Mouse (Mus musculus) liver (tissue): ENCODE data around the gene Fam173a.
"Not testable (repeated sequence)": the region's sequence is repeated elsewhere in the genome, so short reads cannot be mapped to it uniquely, and the experiment has no call there.

Experiments used
- DNase-seq: peaks from one replicate; pipeline ENCODE4 v3.0.0-alpha.2; 2020; ENCODE audit warnings: mixed read lengths

Fam173a gene

DNA sequence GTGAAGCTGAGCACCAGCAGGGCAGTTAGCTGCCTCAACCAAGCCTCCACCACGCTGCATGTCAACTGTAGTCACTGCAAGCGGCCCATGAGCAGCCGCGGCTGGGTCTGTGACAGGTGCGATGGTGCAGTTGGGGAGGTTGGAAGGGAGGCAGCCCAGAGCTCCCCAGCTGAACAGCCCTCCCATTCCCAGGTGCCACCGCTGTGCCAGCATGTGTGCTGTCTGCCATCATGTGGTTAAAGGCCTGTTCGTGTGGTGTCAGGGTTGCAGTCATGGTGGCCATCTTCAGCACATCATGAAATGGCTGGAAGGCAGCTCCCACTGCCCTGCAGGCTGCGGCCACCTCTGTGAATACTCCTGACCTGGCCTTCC, 35.5 kb upstream of the Fam173a start:
- DNase-seq = no peak

DNA sequence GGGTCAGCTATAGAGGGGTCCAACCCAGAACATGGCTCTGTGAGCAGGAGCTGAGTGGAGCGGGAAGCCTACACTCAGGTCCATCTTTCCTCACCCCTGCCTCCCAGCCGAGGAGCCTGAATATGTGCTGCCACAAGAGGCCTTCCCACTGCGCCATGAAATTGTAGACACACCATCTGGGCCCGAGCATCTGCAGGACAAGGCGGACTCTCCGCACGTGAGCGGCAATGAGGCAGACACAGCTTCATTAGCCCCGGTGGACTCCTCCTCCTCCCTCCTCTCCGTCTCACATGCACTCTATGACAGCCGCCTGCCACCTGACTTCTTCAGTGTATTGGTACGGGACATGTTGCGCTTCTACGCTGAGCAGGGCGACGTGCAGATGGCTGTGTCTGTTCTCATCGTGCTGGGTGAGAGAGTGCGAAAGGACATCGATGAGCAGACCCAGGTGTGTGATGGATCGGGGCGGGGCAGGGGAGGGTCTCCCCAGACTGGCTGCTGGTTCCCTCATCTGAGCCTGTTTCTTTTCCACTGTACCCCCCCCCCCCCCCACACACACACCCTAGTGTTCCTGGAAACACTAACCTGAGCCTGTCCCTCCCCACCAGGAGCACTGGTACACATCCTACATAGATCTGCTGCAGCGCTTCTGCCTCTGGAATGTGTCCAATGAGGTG, 35.0 kb upstream of the Fam173a start:
- no peak for DNase-seq

DNA sequence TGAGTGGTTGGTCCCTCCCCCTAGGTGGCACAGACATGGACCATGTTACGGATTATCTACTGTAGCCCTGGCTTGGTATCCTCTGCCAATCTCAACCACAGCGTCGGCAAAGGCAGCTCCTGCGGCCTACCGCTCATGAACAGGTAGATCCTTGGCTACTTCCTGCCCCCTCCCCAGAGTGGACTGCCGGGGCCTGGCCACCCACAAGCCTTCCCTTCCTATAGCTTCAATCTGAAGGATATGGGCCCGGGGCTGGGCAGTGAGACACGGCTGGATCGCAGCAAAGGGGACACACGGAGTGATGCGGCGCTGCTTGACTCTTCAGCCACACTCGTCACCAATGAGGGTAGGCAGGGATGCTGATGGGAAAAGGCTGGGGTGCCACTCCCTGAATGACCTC, 34.3 kb upstream of the Fam173a start:
- no peak for DNase-seq

DNA sequence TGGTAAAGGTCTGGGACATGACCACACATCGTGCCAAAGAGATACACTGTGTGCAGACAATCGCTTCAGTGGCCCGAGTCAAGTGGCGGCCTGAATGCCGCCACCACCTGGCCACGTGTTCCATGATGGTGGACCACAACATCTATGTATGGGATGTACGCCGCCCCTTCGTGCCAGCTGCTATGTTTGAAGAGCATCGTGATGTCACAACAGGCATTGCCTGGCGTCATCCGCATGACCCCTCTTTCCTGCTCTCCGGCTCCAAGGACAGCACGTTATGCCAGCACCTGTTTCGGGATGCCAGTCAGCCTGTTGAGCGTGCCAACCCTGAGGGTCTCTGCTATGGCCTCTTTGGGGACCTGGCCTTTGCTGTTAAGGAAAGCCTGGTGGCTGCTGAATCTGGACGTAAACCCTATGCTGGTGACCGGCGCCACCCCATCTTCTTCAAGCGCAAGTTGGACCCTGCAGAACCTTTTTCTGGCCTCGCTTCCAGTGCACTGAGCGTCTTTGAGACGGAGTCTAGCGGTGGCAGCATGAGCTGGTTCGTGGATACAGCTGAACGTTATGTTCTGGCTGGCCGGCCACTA, 33.4 kb upstream of the Fam173a start:
- no peak for DNase-seq

DNA sequence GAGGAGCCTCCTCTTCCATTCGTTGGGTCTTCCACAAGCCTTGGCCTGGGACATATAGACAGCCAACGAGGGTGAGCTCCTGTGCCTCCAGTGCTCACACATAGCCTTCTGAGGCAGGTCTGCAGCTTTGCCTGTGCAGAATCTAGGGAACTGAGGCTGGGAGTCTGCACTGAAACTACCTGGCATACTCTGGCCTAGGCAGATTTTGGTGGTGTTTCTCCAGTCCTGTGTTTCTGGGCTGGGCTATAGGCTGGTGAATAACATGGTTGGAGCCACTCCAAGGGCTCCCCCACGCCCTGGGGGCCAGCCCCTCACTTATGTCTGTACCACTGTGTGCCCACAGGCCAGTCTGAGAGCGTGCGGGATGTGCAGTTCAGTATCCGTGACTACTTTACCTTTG, 32.6 kb upstream of the Fam173a start:
- DNase-seq = no peak

DNA sequence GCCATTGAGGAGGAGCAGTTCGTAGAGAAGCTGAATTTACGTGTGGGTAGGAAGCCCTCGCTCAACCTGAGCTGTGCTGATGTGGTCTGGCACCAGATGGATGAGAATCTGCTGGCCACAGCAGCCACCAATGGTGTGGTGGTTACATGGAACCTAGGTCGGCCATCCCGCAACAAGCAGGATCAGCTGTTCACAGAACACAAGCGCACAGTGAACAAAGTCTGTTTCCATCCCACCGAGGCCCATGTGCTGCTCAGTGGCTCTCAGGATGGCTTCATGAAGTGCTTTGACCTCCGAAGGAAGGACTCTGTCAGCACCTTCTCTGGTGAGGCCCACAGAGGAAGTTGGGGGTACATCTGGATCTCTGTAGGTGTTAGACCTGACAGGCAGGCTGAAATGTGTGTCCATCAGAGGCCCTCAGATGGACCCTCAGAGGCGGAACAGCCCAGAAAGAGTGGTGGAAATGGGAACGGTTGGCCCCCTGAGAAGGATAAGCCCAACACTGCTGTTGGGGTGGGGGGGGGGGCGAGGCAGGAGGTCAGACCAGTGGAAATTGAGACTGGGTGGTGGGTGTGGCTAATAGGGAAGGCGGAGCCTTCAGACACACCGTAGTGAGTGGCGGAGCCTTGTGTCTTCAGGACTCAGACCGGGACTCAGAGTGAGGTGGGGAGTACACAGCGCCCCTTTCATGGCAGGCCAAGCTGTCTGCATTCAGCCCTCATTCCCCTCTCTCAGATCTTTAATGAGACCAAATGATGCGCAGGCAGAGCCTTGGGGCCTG, 31.9 kb upstream of the Fam173a start:
- peak; percentile 51 for DNase-seq

DNA sequence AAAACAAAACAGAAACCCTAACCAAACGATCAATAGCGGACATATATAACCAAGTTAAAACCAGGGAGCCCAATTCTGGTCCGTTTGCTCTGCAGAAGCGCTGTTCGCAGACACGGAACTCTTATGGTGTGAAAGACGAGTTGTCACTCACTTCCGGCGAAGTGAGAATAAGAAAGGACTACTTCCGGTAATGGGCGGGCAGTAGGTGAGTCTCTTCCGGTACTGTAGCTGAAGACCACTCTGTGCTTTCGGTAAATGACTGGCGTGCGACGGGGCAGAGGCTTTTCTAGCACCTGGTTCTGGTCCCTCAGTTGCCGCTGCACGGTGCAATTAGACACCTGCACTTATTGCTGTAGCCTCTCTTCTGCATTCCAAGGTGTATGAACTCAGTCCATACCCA, 30.8 kb upstream of the Fam173a start, which contains the start of gene Wdr24:
Gene Wdr24, plus strand, starts transcription at position 176 of the 400 bp plus-strand sequence.
- peak; percentile 72 for DNase-seq

DNA sequence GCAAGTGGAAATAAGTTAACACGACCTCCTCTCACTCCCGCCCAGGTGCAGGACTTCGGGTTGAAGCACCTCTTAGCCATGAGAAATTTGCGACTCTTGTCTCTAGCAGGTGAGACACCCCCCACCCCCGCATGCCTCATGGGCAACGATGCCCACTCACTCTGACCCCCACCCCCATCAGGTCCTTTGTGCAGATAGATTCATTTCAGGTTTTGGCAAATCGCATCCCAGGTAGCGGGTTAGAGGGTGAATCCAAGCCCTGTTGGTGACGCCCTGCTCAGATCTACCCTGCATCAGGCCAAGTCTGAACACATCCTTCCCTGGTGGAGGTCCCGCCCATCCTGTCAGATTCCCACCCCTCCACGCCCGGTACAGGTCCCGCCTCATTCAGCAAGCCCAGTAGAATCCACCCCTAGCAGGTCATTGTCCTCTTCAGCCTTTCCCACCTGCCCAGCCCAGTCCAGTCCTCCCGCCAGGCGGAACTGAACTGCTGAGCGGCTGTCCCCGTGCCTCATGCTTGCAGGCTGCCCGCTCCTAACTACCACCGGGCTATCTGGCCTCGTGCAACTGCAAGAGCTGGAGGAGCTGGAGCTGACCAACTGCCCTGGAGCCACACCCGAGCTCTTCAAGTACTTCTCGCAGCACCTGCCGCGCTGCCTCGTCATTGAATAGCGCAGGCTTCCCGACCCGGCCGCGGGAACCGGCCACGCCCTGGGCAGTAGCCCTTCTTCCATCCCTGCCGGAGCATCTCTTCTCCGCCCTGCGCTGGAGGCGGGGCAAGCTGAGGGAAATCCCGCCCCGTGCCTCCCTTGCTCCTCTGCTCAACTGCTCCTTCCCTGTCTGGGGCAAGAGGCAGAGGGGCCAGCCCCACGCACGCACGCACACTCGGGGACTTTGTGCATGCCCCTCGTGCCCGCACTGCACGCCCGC, 26.4 kb upstream of the Fam173a start:
- peak; percentile 60 for DNase-seq

DNA sequence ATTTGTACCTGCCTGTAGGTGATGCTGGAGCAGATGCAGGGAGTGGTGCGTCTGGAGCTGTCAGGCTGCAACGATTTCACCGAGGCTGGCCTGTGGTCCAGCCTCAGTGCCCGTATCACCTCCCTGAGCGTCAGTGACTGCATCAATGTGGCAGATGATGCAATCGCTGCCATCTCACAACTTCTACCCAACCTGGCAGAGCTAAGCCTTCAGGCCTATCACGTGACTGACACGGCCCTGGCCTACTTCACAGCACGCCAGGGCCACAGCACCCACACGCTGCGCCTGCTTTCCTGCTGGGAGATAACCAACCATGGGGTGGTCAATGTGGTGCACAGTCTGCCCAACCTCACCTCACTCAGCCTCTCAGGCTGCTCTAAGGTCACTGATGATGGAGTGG, 25.0 kb upstream of the Fam173a start:
- no peak for DNase-seq

DNA sequence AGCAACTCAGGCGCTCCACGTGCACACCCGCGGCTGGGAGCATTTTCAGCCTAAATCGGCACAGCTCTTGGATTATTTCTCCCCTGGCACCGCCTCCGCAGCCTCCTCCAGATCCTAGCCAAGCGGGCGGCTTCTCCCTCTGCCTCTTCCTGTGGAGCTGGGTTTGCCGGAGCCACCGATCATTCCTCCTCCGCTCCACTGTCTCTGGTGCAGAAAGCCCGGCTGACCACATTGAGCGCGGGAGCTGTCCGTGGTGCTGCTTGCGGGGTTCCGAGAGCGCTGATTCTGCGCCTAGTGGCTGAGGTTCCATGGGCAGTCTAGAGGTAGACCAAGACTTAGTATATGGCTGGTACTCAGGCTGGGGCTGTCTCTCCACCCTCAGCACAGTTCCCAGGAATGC, 20.8 kb upstream of the Fam173a start:
- peak; percentile 80 for DNase-seq

DNA sequence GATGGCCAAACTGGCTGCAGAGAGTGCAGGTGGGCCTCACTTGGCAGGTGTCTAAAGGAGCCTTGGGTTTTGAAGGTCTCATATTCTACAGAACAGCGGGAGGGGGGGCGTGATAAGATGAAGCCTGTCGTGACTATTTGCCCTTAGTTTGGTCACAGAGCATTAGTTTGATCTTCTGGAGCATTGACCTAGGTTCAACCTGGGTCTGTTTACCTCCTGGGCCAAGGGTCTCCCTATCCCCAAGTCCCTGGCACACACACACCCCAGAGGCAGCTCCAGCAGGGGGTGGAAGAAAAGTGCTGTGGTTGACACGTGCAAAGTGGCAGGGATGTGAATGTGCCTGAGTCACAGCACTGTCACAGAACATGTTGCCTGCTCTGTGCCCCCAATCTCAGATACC, 18.2 kb upstream of the Fam173a start:
- DNase-seq = no peak

DNA sequence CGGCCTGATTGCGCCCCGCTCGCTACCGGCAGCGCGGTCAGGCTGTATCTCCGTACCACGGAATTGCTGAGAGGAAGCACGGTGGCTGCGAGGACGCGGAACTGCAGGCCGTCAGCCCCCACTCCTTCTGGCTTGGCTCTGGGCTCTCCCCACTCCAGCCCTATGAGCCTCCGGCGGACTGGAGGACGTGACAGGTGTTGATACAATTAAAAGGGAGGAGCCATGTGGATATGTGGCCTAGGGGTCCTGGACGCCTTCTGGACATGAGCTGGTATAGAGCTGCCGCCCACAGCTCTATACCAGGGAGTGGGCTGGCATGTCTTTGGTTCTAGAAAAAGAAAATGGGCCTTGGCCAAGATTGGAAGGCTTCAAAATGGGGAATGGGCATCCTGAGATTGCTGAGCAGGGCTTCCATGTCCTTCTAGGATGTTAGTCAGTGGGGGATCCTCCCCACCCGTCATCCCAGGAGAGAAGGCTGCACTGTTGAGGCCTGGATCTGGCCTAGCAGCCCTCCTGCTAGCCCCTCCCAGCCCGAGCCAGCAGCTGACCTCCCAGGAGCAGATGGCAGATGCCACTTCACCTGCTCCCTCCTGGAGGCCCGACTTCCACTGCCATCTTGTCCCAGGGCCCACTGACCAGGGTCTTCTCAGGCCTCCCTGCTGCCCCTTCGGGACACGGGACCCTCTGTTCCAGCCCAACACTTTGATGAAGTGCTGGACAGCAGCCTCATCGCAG, 17.1 kb upstream of the Fam173a start:
- no peak for DNase-seq

DNA sequence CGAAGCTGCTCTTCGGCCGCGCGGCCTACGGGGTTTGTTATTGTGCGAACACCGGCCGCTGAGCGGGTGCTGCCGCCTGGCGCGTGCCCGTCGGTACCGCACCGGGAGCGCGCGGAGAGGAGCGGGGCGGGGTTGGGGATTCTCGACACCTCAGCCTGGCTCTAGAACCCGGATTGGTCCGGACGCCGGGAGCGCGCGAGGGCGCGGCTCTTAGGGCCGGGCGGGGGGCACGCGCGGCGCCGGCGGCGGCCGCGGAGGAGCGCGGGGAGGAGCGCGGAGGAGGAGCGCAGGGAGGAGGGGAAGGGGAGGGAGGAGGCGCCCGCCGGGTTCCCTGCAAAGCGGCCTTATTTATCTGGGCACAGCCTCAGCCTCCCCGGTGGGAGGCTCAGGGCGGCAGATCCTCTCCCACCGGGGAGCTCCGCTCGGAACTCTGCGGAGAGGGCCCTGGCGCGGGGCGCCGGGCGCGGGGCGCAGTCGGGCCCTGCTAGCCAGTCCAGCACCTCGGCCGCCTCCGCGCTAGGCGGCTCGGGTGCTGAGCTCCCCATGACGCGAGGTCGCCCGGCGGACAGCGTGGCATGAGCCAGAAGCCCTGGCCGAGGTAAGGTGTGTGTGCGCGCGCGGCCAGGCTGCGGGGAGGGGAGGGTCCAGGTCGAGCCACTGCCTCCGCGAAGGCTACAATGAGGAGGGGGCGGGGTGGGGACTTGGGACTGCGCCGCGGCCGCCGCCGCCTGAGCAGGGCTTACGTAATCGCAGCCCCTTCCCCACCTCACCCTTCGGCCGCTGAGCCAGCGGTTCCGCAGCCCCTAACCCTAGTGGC, 16.3 kb upstream of the Fam173a start, which contains the start of gene Fbxl16:
Gene Fbxl16, plus strand, starts transcription at position 297 of the 817 bp plus-strand sequence.
- DNase-seq = peak; percentile 57

DNA sequence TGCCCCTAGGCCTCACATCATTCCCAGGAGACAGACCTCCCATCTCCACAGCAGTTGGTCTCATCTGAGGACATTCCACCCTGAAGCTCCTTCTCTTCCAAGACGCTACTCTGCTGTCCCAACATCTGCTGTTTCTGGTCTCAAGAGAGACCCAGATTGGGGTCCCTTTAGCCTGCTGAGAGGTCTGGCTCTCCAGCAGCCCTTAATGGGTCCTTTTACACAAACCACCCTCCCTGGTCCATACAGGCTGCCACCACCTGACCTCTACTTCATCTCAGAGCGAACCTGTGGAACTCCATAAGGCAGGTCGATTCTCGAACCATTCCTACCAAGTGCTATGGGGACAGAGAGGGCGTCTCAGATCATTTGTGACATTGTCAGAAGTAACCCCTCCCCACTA, 15.3 kb upstream of the Fam173a start:
- no peak for DNase-seq

DNA sequence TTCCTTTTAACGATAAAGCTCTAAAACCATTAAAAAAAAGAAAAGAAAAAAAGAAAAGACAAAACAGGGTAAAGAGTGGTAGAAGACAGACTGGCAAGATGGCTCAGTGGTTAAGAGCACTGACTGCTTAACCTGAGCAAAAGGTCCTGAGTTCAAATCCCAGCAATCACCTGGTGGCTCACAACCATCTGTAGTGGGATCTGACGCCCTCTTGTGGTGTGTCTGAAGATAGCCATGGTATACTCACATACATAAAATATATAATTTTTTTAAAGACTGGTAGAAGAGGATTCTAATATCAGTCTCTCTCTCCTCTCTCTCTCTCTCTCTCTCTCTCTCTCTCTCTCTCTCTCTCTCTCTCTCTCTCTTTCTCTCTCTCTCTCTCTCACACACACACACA, 14.8 kb upstream of the Fam173a start:
- DNase-seq = not testable (repeated sequence)

DNA sequence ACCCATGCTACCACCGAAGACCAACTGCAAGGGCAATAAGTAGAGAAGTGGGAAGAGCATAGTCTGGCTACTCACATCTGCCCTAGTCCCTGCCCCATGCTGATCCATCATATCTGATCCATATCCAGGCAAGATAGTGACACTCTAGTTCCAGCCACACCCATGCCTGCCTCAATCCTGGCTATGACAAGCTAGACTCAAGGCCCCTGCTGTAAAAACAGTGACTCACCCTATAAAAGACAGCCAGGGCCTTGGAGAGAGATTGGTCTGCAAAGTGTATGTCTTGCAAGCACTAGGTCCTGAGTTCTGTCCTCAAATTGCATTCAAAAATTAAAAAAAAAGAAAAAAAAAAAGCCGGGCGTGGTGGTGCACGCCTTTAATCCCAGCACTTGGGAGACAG, 13.8 kb upstream of the Fam173a start:
- no peak for DNase-seq

DNA sequence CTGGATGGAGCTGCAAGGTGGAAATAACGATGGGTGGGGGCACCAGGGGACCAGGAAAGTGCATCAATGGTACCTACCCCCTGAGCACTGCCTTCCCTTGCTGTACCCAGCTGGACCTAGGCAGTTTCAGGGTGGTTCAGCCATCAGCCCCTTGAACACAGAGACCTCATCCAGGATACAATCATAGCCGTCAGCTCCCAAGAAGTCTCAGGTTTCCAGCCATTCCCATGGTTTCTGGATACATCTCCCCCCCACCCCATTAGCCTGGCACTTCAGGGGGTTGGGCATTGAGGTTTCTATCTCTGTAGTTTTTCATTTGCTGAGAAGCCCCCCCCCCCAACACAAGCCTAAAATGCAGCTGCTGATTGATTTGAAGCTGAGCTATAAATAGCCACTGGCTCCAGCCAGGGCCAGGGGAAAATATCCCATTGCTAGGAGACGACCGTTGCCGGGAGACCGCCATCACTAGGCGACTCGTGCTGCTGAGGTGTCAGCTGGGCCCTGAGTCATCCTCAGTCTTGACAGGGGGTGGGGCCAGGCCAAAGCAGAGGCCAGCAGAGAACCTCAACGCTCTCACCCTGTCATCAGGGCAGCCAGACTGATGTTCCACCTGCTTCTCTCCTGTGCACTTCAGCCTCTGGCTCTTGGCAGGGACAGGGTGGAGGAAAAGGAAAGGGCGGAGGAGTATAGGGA, 10.3 kb upstream of the Fam173a start:
- DNase-seq = no peak

DNA sequence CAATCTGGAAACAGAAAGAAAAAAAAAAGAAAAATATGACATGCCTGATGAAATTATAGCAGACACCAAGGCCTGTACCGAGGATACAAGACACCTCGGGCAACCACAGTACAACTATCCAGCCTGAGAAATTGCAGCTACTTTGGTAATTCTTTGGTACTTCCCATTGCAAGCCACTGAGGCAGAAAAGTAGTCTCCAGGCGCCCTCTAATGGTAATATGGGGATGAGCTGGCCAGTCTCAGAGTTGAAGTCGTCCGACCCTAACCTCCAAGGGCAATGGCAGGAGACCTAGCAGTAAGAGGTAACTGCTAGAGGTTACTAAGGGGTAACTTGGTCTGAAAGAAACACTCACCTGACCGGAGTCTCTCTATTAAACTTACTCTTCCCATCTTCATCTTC, 8.3 kb upstream of the Fam173a start:
- DNase-seq = peak; percentile 57

DNA sequence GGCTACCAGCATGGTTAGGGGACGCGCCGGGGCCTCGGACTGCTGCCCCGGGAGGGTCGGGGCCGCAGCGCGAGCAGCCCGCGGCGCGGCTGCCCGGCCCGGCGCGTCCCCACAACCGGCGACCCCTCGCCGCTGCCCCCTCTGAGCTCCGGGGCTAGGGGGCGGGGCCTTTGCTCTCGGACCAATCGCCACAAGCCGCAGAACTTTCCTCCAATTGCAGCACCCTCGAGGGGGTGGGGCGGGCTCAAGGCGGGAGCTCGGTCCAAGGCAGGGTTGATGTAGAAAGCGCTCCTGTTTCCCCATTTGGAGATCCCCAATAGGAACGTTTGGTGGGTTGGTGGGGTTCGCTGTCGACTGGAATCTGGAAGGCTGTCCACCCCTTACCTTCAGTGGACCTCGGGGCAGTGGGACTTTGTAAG, 4.3 kb upstream of the Fam173a start, which contains the start of gene Metrn:
Gene Metrn, minus strand, starts transcription at position 186 of the 419 bp plus-strand sequence.
- DNase-seq = peak; percentile 93

DNA sequence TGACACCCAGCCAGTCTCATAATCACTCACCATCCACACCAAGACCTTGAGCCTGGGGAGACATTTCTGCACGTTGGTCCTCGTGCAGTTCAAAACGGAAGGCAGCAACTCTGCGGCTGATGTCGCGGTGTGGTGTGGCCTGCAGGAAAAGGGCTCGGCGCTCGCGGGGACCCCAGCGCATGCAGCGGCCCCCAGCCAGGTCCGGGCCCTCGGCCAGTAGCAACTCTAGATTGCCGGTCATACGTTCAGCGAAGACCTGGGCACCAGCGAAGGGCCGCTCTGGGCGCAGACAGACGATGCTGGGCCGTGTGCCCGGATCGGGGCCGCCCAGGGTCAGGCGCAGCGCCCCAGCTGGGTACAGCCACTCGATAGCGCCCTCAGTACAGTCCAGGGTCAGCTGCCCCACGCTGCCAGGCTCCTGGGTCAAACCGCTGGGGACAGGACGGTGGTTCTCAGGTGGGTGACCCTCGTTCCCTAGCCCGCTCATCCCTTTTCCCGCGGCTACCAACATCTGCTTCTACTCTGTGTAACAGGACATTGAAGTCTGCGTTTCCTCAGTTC, 3.6 kb upstream of the Fam173a start:
- DNase-seq = peak; percentile 18
